Mouse (Mus musculus): Measurements from ENCODE around the gene Kantr. TPM values are rescaled to one million over a fixed set of nuclear protein-coding genes. Genes with fewer than 3 reads are reported as not detected.
"Not testable (repeated sequence)": the region's sequence is repeated elsewhere in the genome, so short reads cannot be mapped to it uniquely, and the experiment has no call there.

Gene Kantr
- polyA plus RNA-seq, 1 experiment = 38.6 TPM

GRCm38 (mm10) chrX:152306224-152306623 lies 21.1 kb downstream of the Kantr start:
- no peak for TF ChIP-seq POLR2A (IDR thresholded peaks at IDR 0.05; ENCODE audit: extremely low read depth, insufficient read depth, low read length)
- TF ChIP-seq CTCF (IDR thresholded peaks at IDR 0.05; ENCODE audit: extremely low read depth, insufficient read depth, low read length) = no peak
- Histone ChIP-seq H3K4me1 (ENCODE audit: control insufficient read depth, insufficient read depth, low read length) (no peaks in the 10 kb centered on the region), H3K27ac (ENCODE audit: insufficient read depth, low read length) (no peak overlapping the region), H3K4me3 (ENCODE audit: insufficient read depth, low read length) (no peak overlapping the region)

DNA sequence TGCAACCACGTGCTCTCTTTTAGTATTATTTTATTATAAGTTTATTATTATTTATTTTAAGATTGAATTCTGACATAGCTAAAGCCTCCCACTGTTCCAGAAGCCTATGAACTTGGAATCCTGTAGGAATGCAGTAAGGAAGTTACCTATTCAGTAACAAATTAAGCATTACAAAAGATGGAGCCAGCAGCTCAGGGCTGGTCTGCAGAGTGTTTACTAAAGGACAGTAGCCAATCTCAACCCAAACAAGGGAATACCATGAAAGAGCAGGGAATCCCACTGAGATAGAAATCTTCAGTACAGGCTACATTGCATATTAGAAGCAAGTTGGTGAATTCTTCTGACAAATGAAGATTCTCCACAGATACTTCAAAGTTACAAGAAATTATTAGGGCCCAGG lies 40.3 kb downstream of the Kantr start:
- not testable (repeated sequence) for H3K4me3 ChIP-seq (ENCODE audit: insufficient read depth, low read length); H3K4me1 ChIP-seq (ENCODE audit: control insufficient read depth, insufficient read depth, low read length); H3K27ac ChIP-seq (ENCODE audit: insufficient read depth, low read length)

GRCm38 (mm10) chrX:152284746-152285145 lies 42.5 kb downstream of the Kantr start:
- TF ChIP-seq CTCF (IDR thresholded peaks at IDR 0.05; ENCODE audit: extremely low read depth, insufficient read depth, low read length) (no peak), POLR2A (IDR thresholded peaks at IDR 0.05; ENCODE audit: extremely low read depth, insufficient read depth, low read length) (no peak)
- Histone ChIP-seq H3K4me1 (ENCODE audit: control insufficient read depth, insufficient read depth, low read length) (no peaks in the 10 kb centered on the region), H3K4me3 (ENCODE audit: insufficient read depth, low read length) (no peak overlapping the region), H3K27ac (ENCODE audit: insufficient read depth, low read length) (no peak overlapping the region)

- Histone ChIP-seq H3K27ac (ENCODE audit: insufficient read depth, low read length) (no peak overlapping the region), H3K4me3 (ENCODE audit: insufficient read depth, low read length) (no peak overlapping the region), H3K4me1 (ENCODE audit: control insufficient read depth, insufficient read depth, low read length) (no peaks in the 10 kb centered on the region)
- TF ChIP-seq CTCF (IDR thresholded peaks at IDR 0.05; ENCODE audit: extremely low read depth, insufficient read depth, low read length) (no peak), POLR2A (IDR thresholded peaks at IDR 0.05; ENCODE audit: extremely low read depth, insufficient read depth, low read length) (no peak)
Observed at GRCm38 (mm10) chrX:152279384-152279783, 47.9 kb downstream of the Kantr start.

DNA sequence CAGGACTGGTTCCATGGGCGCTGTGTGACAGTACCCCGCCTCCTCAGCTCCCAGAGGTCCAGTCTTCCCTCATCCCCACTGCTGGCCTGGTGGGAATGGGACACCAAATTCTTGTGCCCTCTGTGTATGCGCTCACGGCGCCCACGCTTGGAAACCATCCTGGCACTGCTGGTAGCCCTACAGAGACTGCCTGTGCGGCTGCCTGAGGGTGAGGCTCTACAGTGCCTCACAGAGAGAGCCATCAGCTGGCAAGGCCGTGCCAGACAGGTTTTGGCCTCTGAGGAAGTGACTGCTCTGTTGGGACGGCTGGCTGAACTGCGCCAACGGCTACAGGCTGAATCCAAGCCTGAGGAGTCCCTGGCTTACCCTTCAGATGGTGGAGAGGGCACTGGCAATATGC lies 56.1 kb downstream of the Kantr start:
- Histone ChIP-seq H3K27ac (ENCODE audit: insufficient read depth, low read length) (no peak overlapping the region), H3K4me1 (ENCODE audit: control insufficient read depth, insufficient read depth, low read length) (no peaks in the 10 kb centered on the region), H3K4me3 (ENCODE audit: insufficient read depth, low read length) (no peak overlapping the region)
- TF ChIP-seq POLR2A (IDR thresholded peaks at IDR 0.05; ENCODE audit: extremely low read depth, insufficient read depth, low read length) (no peak), CTCF (IDR thresholded peaks at IDR 0.05; ENCODE audit: extremely low read depth, insufficient read depth, low read length) (no peak)

Other genes starting within 250 kb of the Kantr start
- 52.8 and 55.6 TPM in 2 replicates for gene Iqsec2, start 183.2 kb downstream of the Kantr start, polyA plus RNA-seq (2012; rRNA removed)
- 33.2 and 35.0 TPM in 2 replicates for gene Kdm5c, start 94.5 kb downstream of the Kantr start, polyA plus RNA-seq (2012; rRNA removed)
- gene Tspyl2, start 14.9 kb upstream of the Kantr start, polyA plus RNA-seq (2012; rRNA removed) = 163 and 184 TPM in 2 replicates
- 8.7 and 8.8 TPM in 2 replicates for gene Gpr173, start 41.2 kb upstream of the Kantr start, polyA plus RNA-seq (2012; rRNA removed)
- gene Cldn34a, start 235.8 kb upstream of the Kantr start, polyA plus RNA-seq (2012; rRNA removed) = not detected in 2 replicates

All from cortical plate, adult 2 months (tissue).